Mouse (Mus musculus) Patski (cell line): ENCODE results near the gene Ephb1. TPM values are rescaled to one million over a fixed set of nuclear protein-coding genes. Genes with fewer than 3 reads are reported as not detected.

Source experiments
- ATAC-seq: fragments of 100-300 bp; one replicate; pipeline ENCODE4 v1.8.0; 2021
- CTCF ChIA-PET: fragments of 350-600 bp; sonication (Branson Sonifier 250); formaldehyde crosslinking; loops from one replicate; lab custom pipeline; 2022; ENCODE audit warnings: inconsistent platforms; lab: Charles Lee
- POLR2A ChIA-PET: fragments of 350-600 bp; sonication (Branson Sonifier 250); formaldehyde crosslinking; loops from one replicate; lab custom pipeline; 2022; ENCODE audit warnings: antibody characterized with exemption, inconsistent platforms; lab: Charles Lee
- DNase-seq: peaks from one replicate; pipeline ENCODE4 v3.0.0-alpha.2; 2011; ENCODE audit warnings: low read depth, low spot score
- H3K27me3 ChIP-seq: fragments of 371-371 bp; one replicate; pipeline ENCODE4 v1.5.1; 2021
- CTCF ChIP-seq: fragments of 100-300 bp; IDR thresholded peaks from one replicate; pipeline ENCODE4 v1.5.1; 2021
- in situ Hi-C: fragments of 300-500 bp; cut with MboI; formaldehyde crosslinking; loops from 3 replicates; pipeline ENCODE4 v1.11.1; 2018; ENCODE audit warnings: low pct_unique_long_range_greater_than_20kb, mixed read lengths
- polyA plus RNA-seq: library from polyadenylated mRNA; unstranded; gene quantifications from one replicate; pipeline ENCODE4 v1.2.3, GENCODE M21; 2021

Gene Ephb1
- polyA plus RNA-seq, 1 experiment from 2014 or later = 8.5 TPM

DNA sequence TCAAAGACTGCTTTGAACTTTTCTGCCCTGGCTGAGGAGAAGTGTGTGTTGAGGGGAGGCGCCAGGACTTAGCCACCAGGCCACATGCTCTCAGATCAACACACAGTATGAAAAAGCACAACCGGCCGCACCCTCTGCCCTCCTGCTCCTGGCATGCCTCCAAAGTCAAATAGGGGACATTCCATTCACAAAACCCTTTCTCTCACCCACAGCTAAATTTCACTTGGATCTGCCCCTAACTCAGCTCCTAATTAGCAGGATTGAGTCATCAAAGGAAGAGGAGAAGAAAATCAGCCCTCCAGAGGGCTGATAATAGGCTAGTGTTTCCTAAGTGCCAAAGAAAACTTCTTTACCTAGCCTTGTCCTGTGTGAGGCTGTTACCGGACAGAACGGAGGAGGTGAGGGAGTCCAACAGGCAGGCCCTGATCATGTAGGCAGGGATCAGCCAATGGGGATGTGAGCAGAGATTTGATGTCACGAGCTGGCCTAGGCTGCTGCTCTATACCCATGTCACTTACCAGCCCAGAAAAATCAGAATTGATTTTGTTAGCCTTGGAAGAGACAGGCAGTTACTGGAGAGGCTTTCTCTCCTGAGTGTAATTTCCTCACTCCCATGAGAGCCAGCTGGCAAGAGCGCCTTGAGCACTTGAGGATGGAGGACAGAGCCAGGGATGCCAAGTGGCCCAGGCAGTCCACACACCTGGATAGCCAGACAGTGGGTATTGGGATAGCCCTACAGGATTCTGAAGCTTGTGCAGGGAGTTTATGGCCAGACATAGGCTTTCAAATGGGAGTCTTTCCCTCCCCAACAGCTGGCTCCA, 137.5 kb downstream of the Ephb1 start:
- DNase-seq (peak; percentile 44), ATAC-seq (peak; percentile 82)
- ChIA-PET CTCF (interaction anchor here (1.6 kb wide), 1 partner anchor 48 kb away, joined by 3 read pairs; no protein-coding TSS in a partner anchor), POLR2A (no interaction called here)
- in situ Hi-C loops = no loop called here
- TF ChIP-seq CTCF = no peak
- no peaks in the 10 kb centered on the region for H3K27me3 ChIP-seq

DNA sequence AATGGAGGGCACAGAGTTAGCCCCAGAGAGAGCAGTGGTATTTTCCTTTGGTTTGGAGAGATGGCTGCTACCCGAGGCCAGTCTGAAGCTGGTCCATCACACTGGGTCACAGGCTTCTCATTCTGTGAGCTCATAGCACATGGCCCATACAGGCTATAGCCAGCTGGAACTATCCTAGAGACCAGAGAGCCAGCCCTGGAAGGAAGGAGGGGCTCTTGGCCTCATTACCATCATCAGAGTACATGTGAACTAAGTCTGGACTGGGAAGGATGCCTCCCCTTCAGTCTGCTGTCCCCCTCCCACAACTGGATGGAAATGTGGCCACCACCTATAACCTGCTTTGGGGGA, 142.5 kb downstream of the Ephb1 start:
- no peak for TF ChIP-seq CTCF
- ATAC-seq (no peak), DNase-seq (no peak)
- ChIA-PET CTCF (interaction anchor here (0.9 kb wide), 1 partner anchor 11 kb away, joined by 3 read pairs; no protein-coding TSS in a partner anchor), POLR2A (no interaction called here)
- no peaks in the 10 kb centered on the region for H3K27me3 ChIP-seq
- in situ Hi-C loops = no loop called here

DNA sequence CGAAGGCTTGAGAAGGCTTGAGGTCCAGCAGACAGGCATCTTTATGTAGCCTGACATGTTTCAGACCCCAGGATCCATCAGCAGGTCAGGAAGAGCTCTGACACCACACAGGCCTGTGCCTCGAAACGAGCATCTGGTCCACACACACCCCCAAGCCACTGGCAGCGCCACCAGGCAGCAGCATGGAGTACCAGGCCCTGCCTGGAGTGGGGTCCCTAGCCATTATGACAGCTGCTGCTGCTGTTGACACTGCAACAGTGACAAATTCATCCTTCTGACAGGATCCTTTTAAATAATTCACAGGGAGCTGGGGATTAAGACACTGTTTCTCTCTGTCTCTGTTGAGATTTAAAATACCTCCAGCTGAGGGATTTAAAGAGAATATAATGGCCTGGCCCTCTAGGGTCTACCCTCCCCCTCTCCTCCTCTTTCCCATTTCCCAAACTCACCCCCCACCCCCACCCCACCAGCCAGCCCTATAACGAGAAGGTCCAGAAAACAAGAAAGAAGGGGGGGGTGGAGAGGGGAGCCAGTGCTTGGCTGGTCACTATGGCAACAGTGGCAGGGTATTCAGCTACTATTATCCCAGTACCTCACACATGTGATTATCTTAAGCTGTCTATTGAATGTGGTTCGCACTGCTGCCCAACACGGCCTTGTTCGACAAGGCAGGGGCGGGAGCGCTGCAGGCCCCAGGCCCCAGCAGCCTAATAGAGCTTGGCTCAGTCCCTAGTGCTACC, 143.0 kb downstream of the Ephb1 start:
- no peaks in the 10 kb centered on the region for H3K27me3 ChIP-seq
- no peak for TF ChIP-seq CTCF
- DNase-seq (no peak), ATAC-seq (no peak)
- in situ Hi-C loops = no loop called here
- POLR2A ChIA-PET = no interaction called here
- CTCF ChIA-PET = interaction anchor here (0.9 to 1.4 kb wide), 2 partner anchors 10 to 11 kb away, joined by 3 read pairs; no protein-coding TSS in a partner anchor

DNA sequence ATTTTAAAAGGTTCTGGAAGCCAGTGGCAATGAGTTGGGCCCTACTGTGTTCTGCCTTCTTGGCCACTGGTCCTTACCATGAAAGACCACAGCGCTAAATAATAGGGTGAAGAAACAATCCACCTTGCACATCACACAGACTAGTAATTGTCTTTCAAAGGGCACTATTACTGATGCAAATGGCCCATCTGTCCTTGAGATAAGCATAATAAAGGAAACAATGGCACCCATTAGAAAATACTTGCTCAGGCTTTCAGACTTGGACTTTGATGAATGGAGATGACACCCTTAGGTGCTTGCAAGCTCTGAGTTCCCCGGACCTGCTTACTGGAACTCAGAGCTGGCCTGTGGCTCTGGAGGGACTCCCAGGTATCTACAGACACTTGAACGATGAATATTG, 149.0 kb downstream of the Ephb1 start:
- ChIA-PET POLR2A (no interaction called here), CTCF (no interaction called here)
- ATAC-seq (no peak), DNase-seq (no peak)
- in situ Hi-C loops = no loop called here
- TF ChIP-seq CTCF = no peak
- no peaks in the 10 kb centered on the region for H3K27me3 ChIP-seq

DNA sequence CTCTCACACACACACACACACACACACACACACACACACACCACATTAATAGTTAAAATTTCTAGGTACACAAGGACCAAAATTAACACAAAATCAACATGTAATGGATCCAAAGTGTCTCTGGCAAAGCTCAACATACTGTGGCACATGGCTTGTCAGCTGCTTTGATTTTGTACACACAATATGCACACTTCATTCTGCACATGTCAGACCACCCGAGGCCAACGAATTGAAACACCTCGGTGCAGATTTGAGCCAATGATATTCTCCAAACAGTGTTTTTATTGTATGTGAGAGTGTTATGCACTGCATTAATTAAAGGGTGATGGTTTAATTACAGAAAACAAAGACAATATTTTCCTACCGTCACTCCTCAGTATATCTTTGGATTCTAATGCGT, 152.6 kb downstream of the Ephb1 start:
- ChIA-PET POLR2A (interaction anchor here (0.6 kb wide), 1 partner anchor 66 kb away, joined by 3 read pairs; no protein-coding TSS in a partner anchor), CTCF (no interaction called here)
- no peaks in the 10 kb centered on the region for H3K27me3 ChIP-seq
- in situ Hi-C loops = no loop called here
- DNase-seq (no peak), ATAC-seq (no peak)
- TF ChIP-seq CTCF = no peak

DNA sequence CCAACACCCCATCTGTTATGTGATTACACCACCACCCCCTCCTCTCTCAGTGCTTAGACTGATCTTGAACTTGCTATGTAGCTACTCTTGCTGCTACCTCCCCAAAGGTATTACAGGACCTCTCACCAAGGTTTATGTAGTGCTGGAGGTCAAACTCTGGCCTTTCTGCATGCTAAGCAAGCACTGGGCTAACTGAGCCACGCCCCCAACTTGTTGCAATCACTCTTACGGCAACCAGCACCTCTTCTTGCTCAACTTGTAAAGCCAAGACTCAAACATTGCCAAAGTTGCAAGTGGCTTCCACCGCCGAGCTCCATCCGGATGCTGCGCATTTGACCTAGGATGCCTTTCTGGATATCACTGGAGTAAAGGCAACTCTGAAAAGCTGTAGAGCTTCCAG, 157.6 kb downstream of the Ephb1 start:
- in situ Hi-C loops = no loop called here
- no peak for ATAC-seq
- ChIA-PET POLR2A (no interaction called here), CTCF (interaction anchor here (0.7 kb wide), 1 partner anchor 158 kb away, joined by 3 read pairs; the partner anchor contains the start of gene Ephb1)
- DNase-seq = no peak
- H3K27me3 ChIP-seq = no peaks in the 10 kb centered on the region
- TF ChIP-seq CTCF = no peak

DNA sequence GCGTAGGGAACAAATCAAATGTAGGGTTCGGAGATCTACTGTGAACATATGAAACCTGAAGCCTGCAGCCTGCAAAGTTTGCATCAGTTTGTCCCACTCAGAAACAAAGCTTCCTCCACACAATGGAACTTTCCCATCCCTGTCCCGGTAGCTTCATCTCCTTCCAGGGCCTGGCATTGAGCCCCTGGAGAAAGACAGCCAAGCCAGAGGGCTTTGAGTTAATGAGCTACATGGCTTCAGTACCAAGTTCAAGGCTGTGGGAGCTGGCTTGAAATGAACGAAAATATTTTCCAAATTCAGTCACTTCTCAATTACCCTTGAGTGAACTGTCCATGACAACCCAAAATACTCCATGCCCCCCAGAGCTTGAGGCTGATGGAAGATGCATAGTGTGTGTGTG, 160.4 kb downstream of the Ephb1 start:
- no peak for ATAC-seq
- in situ Hi-C loops = loop anchor here (5.0 kb wide), 1 partner anchor 158 kb away; the partner anchor contains the start of gene Ephb1
- CTCF ChIA-PET = interaction anchor here (1.2 to 1.7 kb wide), 2 partner anchors 71 to 160 kb away, joined by 5 to 6 read pairs; partner anchors contain the start of gene Ephb1
- POLR2A ChIA-PET = no interaction called here
- peak; percentile 76 for DNase-seq
- no peaks in the 10 kb centered on the region for H3K27me3 ChIP-seq
- TF ChIP-seq CTCF = no peak

DNA sequence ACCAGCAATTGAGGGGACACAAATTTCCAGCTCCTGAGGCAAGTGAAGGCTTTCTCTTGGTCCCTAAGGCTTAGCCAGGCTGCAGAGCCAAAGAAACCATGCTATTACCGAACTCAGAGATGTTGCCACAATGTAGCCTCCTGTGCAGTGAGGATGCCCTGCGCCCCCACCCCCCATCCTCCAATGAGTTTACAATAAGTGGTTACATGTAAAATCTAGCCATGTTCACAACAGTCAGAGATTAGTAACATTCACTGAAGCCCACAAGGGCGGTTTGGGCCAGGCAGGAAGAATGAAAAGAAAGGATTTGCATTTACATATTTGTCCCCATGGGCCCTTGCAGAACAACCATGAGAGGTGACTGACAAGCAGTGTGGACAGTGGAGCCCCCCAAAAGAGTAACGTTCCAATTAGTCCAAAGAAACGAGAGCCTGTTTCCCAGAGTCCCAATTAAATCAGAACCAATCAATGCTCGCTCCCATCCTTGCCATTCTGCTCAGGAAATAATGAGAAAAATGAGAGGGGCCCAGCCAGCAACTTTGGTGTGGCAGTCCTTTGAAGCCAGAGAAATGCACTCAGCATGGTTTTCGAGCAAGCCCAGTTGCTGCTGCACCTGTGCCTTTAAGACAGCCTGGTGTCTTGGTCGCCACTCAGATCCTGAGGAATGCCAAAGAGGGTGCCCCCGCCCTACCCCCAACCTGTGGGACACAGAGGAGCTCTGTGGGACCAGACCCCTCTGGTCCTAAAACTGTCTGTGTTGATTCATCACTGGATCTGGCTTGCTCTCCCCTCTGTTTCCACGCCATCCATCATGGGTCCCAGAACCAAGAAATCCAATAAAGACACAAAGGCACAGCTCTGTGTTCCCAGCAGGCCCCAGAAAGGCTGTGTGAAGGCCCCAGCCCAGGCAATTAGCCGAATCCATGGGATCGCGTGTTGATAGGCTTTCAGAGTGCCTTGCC, 161.5 kb downstream of the Ephb1 start:
- in situ Hi-C loops = loop anchor here (5.0 kb wide), 1 partner anchor 159 kb away; the partner anchor contains the start of gene Ephb1
- no peak for TF ChIP-seq CTCF
- CTCF ChIA-PET = interaction anchor here (1.2 to 1.7 kb wide), 2 partner anchors 72 to 161 kb away, joined by 5 to 6 read pairs; partner anchors contain the start of gene Ephb1
- no peak for DNase-seq
- ATAC-seq = no peak
- H3K27me3 ChIP-seq = no peaks in the 10 kb centered on the region
- POLR2A ChIA-PET = interaction anchor here (1.0 kb wide), 1 partner anchor 160 kb away, joined by 3 read pairs; no protein-coding TSS in a partner anchor

DNA sequence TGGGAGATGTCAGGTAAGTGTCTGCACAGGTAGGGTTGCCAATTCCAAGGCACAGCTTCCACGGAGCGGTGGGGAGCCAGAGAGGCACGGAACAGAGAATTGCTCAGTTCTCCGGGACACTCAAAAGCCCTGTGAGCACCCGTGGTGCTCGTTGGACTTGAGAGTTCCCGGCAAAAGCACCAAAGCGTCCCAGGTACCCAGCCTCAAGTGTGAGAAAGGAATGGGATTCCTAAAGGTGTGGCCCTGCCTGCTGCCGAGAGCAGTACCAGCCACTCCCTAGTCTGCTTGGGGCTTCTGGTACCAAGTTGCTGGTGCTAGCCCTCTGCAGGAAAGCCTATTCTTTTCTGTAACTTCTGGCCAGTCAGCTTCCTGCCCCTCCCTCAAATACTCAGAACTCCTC, 164.4 kb downstream of the Ephb1 start:
- ATAC-seq (no peak), DNase-seq (no peak)
- no peaks in the 10 kb centered on the region for H3K27me3 ChIP-seq
- no peak for TF ChIP-seq CTCF
- in situ Hi-C loops = loop anchor here (5.0 kb wide), 1 partner anchor 162 kb away; the partner anchor contains the start of gene Ephb1
- CTCF ChIA-PET = interaction anchor here (1.8 kb wide), 1 partner anchor 75 kb away, joined by 4 read pairs; no protein-coding TSS in a partner anchor
- POLR2A ChIA-PET = interaction anchor here (1.4 kb wide), 1 partner anchor 162 kb away, joined by 3 read pairs; no protein-coding TSS in a partner anchor
